ENCODE assay signal across 10 mouse cellular contexts in genomic region chr7:24687519-24687918, GRCm38 (mm10). TPM values are rescaled to one million over a fixed set of nuclear protein-coding genes. Genes with fewer than 3 reads are reported as not detected.
A peak's percentile ranks its signal among the peaks of the same experiment; 100 is the strongest.
DNase-seq lines count a peak whose midpoint lies in the region; TF ChIP-seq lines count a peak whose summit lies in the region.
"Not testable (repeated sequence)": the region's sequence is repeated elsewhere in the genome, so short reads cannot be mapped to it uniquely, and the experiment has no call there.
"Had no signal": no experiment of that assay in that cellular context is flagged by ENCODE, and none has a peak within 500 bp of the region (broad histone marks: within the 10 kb centered on the region; RNA-seq: fewer than 3 reads in every experiment).

No protein-coding gene starts in this region.

- H3K36me3 ChIP-seq in testis, adult 2 months (ENCODE audit: control insufficient read depth, insufficient read depth, low read length) = not testable (repeated sequence)

- H3K4me1 ChIP-seq in testis, adult 2 months (ENCODE audit: control insufficient read depth, insufficient read depth, low read length) = not testable (repeated sequence)

- peak; percentile 58; the same call in 1 of the 2 replicates for TF ChIP-seq POLR2A in testis, adult 2 months (IDR thresholded peaks at IDR 0.05; ENCODE audit: control insufficient read depth, low read depth, low read length)

- peak overlapping the region; percentile 85 for H3K27ac ChIP-seq in testis, adult 2 months (ENCODE audit: control insufficient read depth, insufficient read depth, low read depth, low read length)

- H3K4me3 ChIP-seq in testis, adult 2 months (ENCODE audit: control insufficient read depth, low read depth, low read length) = peak overlapping the region; percentile 71

- H3K27me3 ChIP-seq in testis, adult 2 months (ENCODE audit: control insufficient read depth, insufficient read depth, low read length) = not testable (repeated sequence)

- TF ChIP-seq CTCF in testis, adult 2 months (IDR thresholded peaks at IDR 0.05; ENCODE audit: control insufficient read depth, insufficient read depth, insufficient replicate concordance, low read depth, low read length) = not testable (repeated sequence)

- DNase-seq in heart, adult 11 months = peak; percentile 79

RNA-seq across cellular contexts. Expression of gene Tex101, which starts 11.0 kb away (rescaled TPM):
- 418 and 545 TPM in 2 replicates for polyA plus RNA-seq in testis, adult 2 months (2012; rRNA removed)
- polyA plus RNA-seq: activated CD4-positive, CD25-positive, alpha-beta regulatory T cell, adult 4 months; adrenal gland, adult 2 months; brain, embryonic 14.5 days; C2C12; CD4-positive, CD25-positive, alpha-beta regulatory T cell, adult 4 months; cerebellum, adult 2 months; G1E; Patski had no signal

RNA-seq across cellular contexts. Expression of gene BC049730, which starts 21.5 kb away (rescaled TPM):
- polyA plus RNA-seq in testis, adult 2 months (2012; rRNA removed) = 97.9 and 114 TPM in 2 replicates
- polyA plus RNA-seq: activated CD4-positive, CD25-positive, alpha-beta regulatory T cell, adult 4 months; adrenal gland, adult 2 months; brain, embryonic 14.5 days; C2C12; CD4-positive, CD25-positive, alpha-beta regulatory T cell, adult 4 months; cerebellum, adult 2 months; G1E; Patski had no signal

RNA-seq across cellular contexts. Expression of gene Gm4763, which starts 39.2 kb away (rescaled TPM):
- 57.3 and 81.2 TPM in 2 replicates for polyA plus RNA-seq in testis, adult 2 months (2012; rRNA removed)
- polyA plus RNA-seq: activated CD4-positive, CD25-positive, alpha-beta regulatory T cell, adult 4 months; adrenal gland, adult 2 months; brain, embryonic 14.5 days; C2C12; CD4-positive, CD25-positive, alpha-beta regulatory T cell, adult 4 months; cerebellum, adult 2 months; G1E; Patski had no signal

RNA-seq across cellular contexts. Expression of gene Lypd3, which starts 51.2 kb away (rescaled TPM):
- 0.06 and 0.16 TPM in 2 replicates for polyA plus RNA-seq in testis, adult 2 months (2012; rRNA removed)
- polyA plus RNA-seq: activated CD4-positive, CD25-positive, alpha-beta regulatory T cell, adult 4 months; C2C12; CD4-positive, CD25-positive, alpha-beta regulatory T cell, adult 4 months; G1E; Patski had no signal
